Mouse (Mus musculus): ENCODE results near the gene Pik3r6. TPM values are rescaled to one million over a fixed set of nuclear protein-coding genes. Genes with fewer than 3 reads are reported as not detected.

Gene Pik3r6
- polyA plus RNA-seq, 1 experiment from 2014 or later = 5.6 TPM

GRCm38 (mm10) chr11:68555918-68556584, 53.2 kb downstream of the Pik3r6 start, which contains the start of gene Mfsd6l:
Mfsd6l (plus strand) TSS chr11:68556186.
- H3K27ac ChIP-seq (ENCODE audit: low read depth) = no peak within 1 kb of the TSS
- H3K4me3 ChIP-seq (ENCODE audit: low read depth, low read length) = peak within 1 kb of the TSS; percentile 38
- peak; percentile 40 for ATAC-seq (ENCODE audit: insufficient read depth)
- H3K9me3 ChIP-seq (ENCODE audit: low read depth, low read length) = no peaks in the 10 kb centered on the region
- no peaks in the 10 kb centered on the region for H3K4me1 ChIP-seq (ENCODE audit: insufficient read depth)
- no peaks in the 10 kb centered on the region for H3K36me3 ChIP-seq (ENCODE audit: insufficient read depth)
- peak within 1 kb of the TSS; percentile 59 for H3K4me2 ChIP-seq
- peak; percentile 80 for DNase-seq
- WGBS = 8% methylated on average over 37 of the region's 37 CpGs
- no peaks in the 10 kb centered on the region for H3K27me3 ChIP-seq (ENCODE audit: insufficient read depth, low read length)
- peak within 1 kb of the TSS; percentile 38 for H3K9ac ChIP-seq
- peak; percentile 80 for TF ChIP-seq CTCF (IDR thresholded peaks at IDR 0.05; ENCODE audit: low read depth)

- Histone ChIP-seq H3K36me3 (ENCODE audit: insufficient read depth) (no peaks in the 10 kb centered on the region), H3K9me3 (ENCODE audit: low read depth, low read length) (no peaks in the 10 kb centered on the region), H3K4me1 (ENCODE audit: insufficient read depth) (no peaks in the 10 kb centered on the region), H3K4me3 (ENCODE audit: low read depth, low read length) (no peak overlapping the region), H3K9ac (no peak overlapping the region), H3K4me2 (no peak overlapping the region), H3K27me3 (ENCODE audit: insufficient read depth, low read length) (no peaks in the 10 kb centered on the region), H3K27ac (ENCODE audit: low read depth) (no peak overlapping the region)
- WGBS = 62% methylated on average over 1 of the region's 1 CpGs
- TF ChIP-seq CTCF (IDR thresholded peaks at IDR 0.05; ENCODE audit: low read depth) = peak; percentile 55
- ATAC-seq (ENCODE audit: insufficient read depth) = no peak
- DNase-seq = no peak
Measured at GRCm38 (mm10) chr11:68559546-68559945, 56.7 kb downstream of the Pik3r6 start.

GRCm38 (mm10) chr11:68561957-68562950, 59.4 kb downstream of the Pik3r6 start:
- Histone ChIP-seq H3K27me3 (ENCODE audit: insufficient read depth, low read length) (no peaks in the 10 kb centered on the region), H3K9me3 (ENCODE audit: low read depth, low read length) (no peaks in the 10 kb centered on the region), H3K9ac (no peak overlapping the region), H3K36me3 (ENCODE audit: insufficient read depth) (no peaks in the 10 kb centered on the region), H3K4me3 (ENCODE audit: low read depth, low read length) (no peak overlapping the region), H3K4me1 (ENCODE audit: insufficient read depth) (no peaks in the 10 kb centered on the region), H3K4me2 (no peak overlapping the region), H3K27ac (ENCODE audit: low read depth) (no peak overlapping the region)
- no peak for ATAC-seq (ENCODE audit: insufficient read depth)
- no peak for TF ChIP-seq CTCF (IDR thresholded peaks at IDR 0.05; ENCODE audit: low read depth)
- 75% methylated on average over 11 of the region's 11 CpGs for WGBS
- DNase-seq = peak; percentile 24

GRCm38 (mm10) chr11:68564356-68565031, 61.7 kb downstream of the Pik3r6 start:
- H3K27me3 ChIP-seq (ENCODE audit: insufficient read depth, low read length) = no peaks in the 10 kb centered on the region
- no peak for TF ChIP-seq CTCF (IDR thresholded peaks at IDR 0.05; ENCODE audit: low read depth)
- 62% methylated on average over 13 of the region's 13 CpGs for WGBS
- H3K4me3 ChIP-seq (ENCODE audit: low read depth, low read length) = no peak overlapping the region
- no peak overlapping the region for H3K27ac ChIP-seq (ENCODE audit: low read depth)
- H3K36me3 ChIP-seq (ENCODE audit: insufficient read depth) = no peaks in the 10 kb centered on the region
- no peaks in the 10 kb centered on the region for H3K9me3 ChIP-seq (ENCODE audit: low read depth, low read length)
- no peak for DNase-seq
- H3K9ac ChIP-seq = no peak overlapping the region
- H3K4me1 ChIP-seq (ENCODE audit: insufficient read depth) = no peaks in the 10 kb centered on the region
- no peak overlapping the region for H3K4me2 ChIP-seq
- ATAC-seq (ENCODE audit: insufficient read depth) = no peak

GRCm38 (mm10) chr11:68565032-68565429, 62.2 kb downstream of the Pik3r6 start:
- Histone ChIP-seq H3K4me2 (no peak overlapping the region), H3K9ac (no peak overlapping the region), H3K4me1 (ENCODE audit: insufficient read depth) (no peaks in the 10 kb centered on the region), H3K36me3 (ENCODE audit: insufficient read depth) (no peaks in the 10 kb centered on the region), H3K4me3 (ENCODE audit: low read depth, low read length) (no peak overlapping the region), H3K27me3 (ENCODE audit: insufficient read depth, low read length) (no peaks in the 10 kb centered on the region), H3K27ac (ENCODE audit: low read depth) (no peak overlapping the region), H3K9me3 (ENCODE audit: low read depth, low read length) (no peaks in the 10 kb centered on the region)
- TF ChIP-seq CTCF (IDR thresholded peaks at IDR 0.05; ENCODE audit: low read depth) = no peak
- ATAC-seq (ENCODE audit: insufficient read depth) (no peak), DNase-seq (no peak)
- 79% methylated on average over 3 of the region's 3 CpGs for WGBS

GRCm38 (mm10) chr11:68566447-68567059, 63.7 kb downstream of the Pik3r6 start:
- WGBS = 18% methylated on average over 17 of the region's 17 CpGs
- no peak overlapping the region for H3K27ac ChIP-seq (ENCODE audit: low read depth)
- ATAC-seq (ENCODE audit: insufficient read depth) (peak; percentile 70), DNase-seq (peak; percentile 94)
- H3K4me3 ChIP-seq (ENCODE audit: low read depth, low read length) = peak overlapping the region; percentile 28
- peak overlapping the region; percentile 64 for H3K4me2 ChIP-seq
- no peaks in the 10 kb centered on the region for H3K36me3 ChIP-seq (ENCODE audit: insufficient read depth)
- peak; percentile 85 for TF ChIP-seq CTCF (IDR thresholded peaks at IDR 0.05; ENCODE audit: low read depth)
- H3K4me1 ChIP-seq (ENCODE audit: insufficient read depth) = peaks cover 5% of the 10 kb centered on the region
- no peaks in the 10 kb centered on the region for H3K9me3 ChIP-seq (ENCODE audit: low read depth, low read length)
- peak overlapping the region; percentile 33 for H3K9ac ChIP-seq
- H3K27me3 ChIP-seq (ENCODE audit: insufficient read depth, low read length) = no peaks in the 10 kb centered on the region

Data from lung, embryonic 14.5 days (tissue).